Mouse (Mus musculus) liver, embryonic 14.5 days (tissue): ENCODE measurements around the gene Gsn.

Source experiments
- CTCF ChIP-seq: IDR thresholded peaks from 2 replicates; pipeline ENCODE4 v1.5.1; 2016; ENCODE audit warnings: antibody characterized with exemption, low read depth, control low read depth
- EP300 ChIP-seq: IDR thresholded peaks from 2 replicates; pipeline ENCODE4 v1.6.1; 2016; ENCODE audit warnings: antibody characterized with exemption, low read depth

- TF ChIP-seq CTCF (no peak), EP300 (no peak)
Measured at GRCm38 (mm10) chr2:35208054-35208453, 48.1 kb upstream of the Gsn start.
